Mouse (Mus musculus) liver, adult 2 months (tissue): ENCODE measurements at regions not wholly inside any gene's neighbourhood (a gene's known extent, or its start where the extent isn't known, plus 50 kb on each side); places are given as distances from the start of the nearest gene placed in this dataset.

Experiments
- CTCF ChIP-seq: fragments of 200-500 bp; IDR thresholded peaks from 2 replicates; pipeline ENCODE4 v1.5.1; 2011; ENCODE audit warnings: low read depth, low read length, control low read depth
- POLR2A ChIP-seq: fragments of 200-500 bp; IDR thresholded peaks from 2 replicates; pipeline ENCODE4 v1.6.1; 2011; ENCODE audit warnings: low read length, control low read depth; ENCODE audit not compliant: insufficient read depth; ENCODE audit errors: extremely low read depth

DNA sequence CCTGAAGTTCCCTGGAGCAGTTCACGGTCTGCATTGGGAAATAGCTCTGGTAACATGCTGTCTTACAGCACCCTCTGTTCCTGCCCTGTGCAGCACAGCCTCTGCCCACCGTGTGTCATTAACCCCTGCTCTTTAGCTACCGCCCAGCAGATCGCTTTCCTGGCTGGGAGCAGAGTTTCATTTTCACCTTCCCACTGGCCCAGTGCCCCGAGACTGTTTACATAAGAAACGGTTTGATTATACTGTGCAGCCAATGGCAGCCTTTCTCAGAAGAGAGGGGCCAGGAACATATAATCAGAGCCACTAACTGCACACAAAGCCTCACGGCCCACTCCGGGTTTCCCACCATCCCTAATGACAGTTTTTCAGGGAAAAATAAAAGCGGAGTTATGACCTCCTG, 108.3 kb upstream of the Ptpn1 start:
- TF ChIP-seq CTCF (peak; percentile 28; the same call in 1 of the 2 replicates), POLR2A (no peak)
